Mouse (Mus musculus): ENCODE measurements at regions not wholly inside any gene's neighbourhood (a gene's known extent, or its start where the extent isn't known, plus 50 kb on each side); places are given as distances from the start of the nearest gene placed in this dataset.

DNA sequence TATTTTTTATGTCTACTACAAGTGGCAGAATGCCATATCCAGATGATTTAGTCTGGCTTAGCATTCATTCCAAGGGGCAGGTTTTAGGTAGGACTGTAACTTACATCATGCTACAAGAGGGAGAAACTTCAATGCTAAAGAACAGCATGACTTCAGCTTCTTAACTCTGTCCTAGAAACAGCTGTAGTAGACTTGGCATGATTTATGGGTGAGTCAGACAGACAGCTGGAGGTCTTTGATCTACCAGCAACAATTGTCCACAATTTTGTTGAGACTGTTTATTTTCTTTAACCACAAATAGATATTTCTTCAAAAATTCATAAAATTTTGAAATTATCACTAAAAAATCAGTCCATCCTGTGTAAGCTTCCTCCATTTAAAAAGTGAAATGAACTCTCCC lies 781.7 kb upstream of the Man1a start:
- TF ChIP-seq ZNF384 (IDR thresholded peaks at IDR 0.05; ENCODE audit: low read depth, low read length): no peak
- no peak for TF ChIP-seq CHD2 (IDR thresholded peaks at IDR 0.05; ENCODE audit: low read depth, low read length)
- no peak for TF ChIP-seq ZC3H11A (IDR thresholded peaks at IDR 0.05; ENCODE audit: borderline replicate concordance, low read depth, low read length)
- no peak for TF ChIP-seq HCFC1 (IDR thresholded peaks at IDR 0.05; ENCODE audit: borderline replicate concordance, insufficient read depth, low read length)
- TF ChIP-seq MAFK (IDR thresholded peaks at IDR 0.05; ENCODE audit: insufficient read depth, low read depth, low read length): no peak
- H3K36me3 ChIP-seq (ENCODE audit: control insufficient read depth, insufficient read depth, low read length, poor library complexity, severe bottlenecking): no peaks in the 10 kb centered on the region
- no peaks in the 10 kb centered on the region for H3K9me3 ChIP-seq (ENCODE audit: control insufficient read depth, insufficient read depth, low read depth, low read length)
- H3K27ac ChIP-seq (ENCODE audit: insufficient read depth, low read depth, low read length, poor library complexity, severe bottlenecking): no peak overlapping the region
- in situ Hi-C loops (cut with MboI; ENCODE audit: low sequenced_read_pairs in 2 of 2, unreplicated experiment in 2 of 2): no loop called here
- DNase-seq (ENCODE audit: low read depth, low spot score): no peak
- no peaks in the 10 kb centered on the region for H3K4me1 ChIP-seq (ENCODE audit: control insufficient read depth in 2 of 2, insufficient read depth in 2 of 2, low read length in 2 of 2, poor library complexity in 1 of 2)
- H3K4me3 ChIP-seq (ENCODE audit: insufficient read depth in 1 of 2, low read depth in 1 of 2, low read length in 2 of 2, poor library complexity in 1 of 2, severe bottlenecking in 1 of 2): no peak overlapping the region
- H3K9ac ChIP-seq (ENCODE audit: insufficient read depth, low read depth, low read length, poor library complexity, severe bottlenecking): no peak overlapping the region

DNA sequence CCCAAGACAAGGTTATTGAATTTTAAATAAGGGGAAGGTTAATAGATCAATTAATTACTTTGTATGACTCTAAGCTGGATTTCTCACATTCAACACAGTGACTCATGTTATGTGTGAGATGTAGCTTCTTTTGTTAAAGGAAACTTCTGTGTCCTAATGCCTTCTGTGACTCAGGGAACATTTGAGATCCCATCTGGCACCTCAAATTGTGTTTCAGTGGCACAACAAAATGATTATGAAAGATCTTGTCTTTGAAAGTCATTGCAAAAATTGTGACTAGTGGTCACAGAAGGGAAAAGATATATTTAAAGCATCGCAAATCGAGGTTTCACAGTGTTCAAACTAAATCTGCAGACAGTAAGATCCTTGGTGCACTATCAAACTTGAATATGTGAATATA lies 765.2 kb upstream of the Man1a start:
- TF ChIP-seq CHD2 (IDR thresholded peaks at IDR 0.05; ENCODE audit: low read depth, low read length): no peak
- in situ Hi-C loops (cut with MboI; ENCODE audit: low sequenced_read_pairs in 2 of 2, unreplicated experiment in 2 of 2): no loop called here
- H3K27ac ChIP-seq (ENCODE audit: insufficient read depth, low read depth, low read length, poor library complexity, severe bottlenecking): no peak overlapping the region
- H3K9me3 ChIP-seq (ENCODE audit: control insufficient read depth, insufficient read depth, low read depth, low read length): no peaks in the 10 kb centered on the region
- DNase-seq (ENCODE audit: low read depth, low spot score): no peak
- H3K4me3 ChIP-seq (ENCODE audit: insufficient read depth in 1 of 2, low read depth in 1 of 2, low read length in 2 of 2, poor library complexity in 1 of 2, severe bottlenecking in 1 of 2): no peak overlapping the region
- H3K36me3 ChIP-seq (ENCODE audit: control insufficient read depth, insufficient read depth, low read length, poor library complexity, severe bottlenecking): no peaks in the 10 kb centered on the region
- H3K4me1 ChIP-seq (ENCODE audit: control insufficient read depth in 2 of 2, insufficient read depth in 2 of 2, low read length in 2 of 2, poor library complexity in 1 of 2): no peaks in the 10 kb centered on the region
- H3K9ac ChIP-seq (ENCODE audit: insufficient read depth, low read depth, low read length, poor library complexity, severe bottlenecking): no peak overlapping the region

GRCm38 (mm10) chr10:54839008-54839407 lies 762.6 kb upstream of the Man1a start:
- H3K4me1 ChIP-seq (ENCODE audit: control insufficient read depth in 2 of 2, insufficient read depth in 2 of 2, low read length in 2 of 2, poor library complexity in 1 of 2): no peaks in the 10 kb centered on the region
- H3K36me3 ChIP-seq (ENCODE audit: control insufficient read depth, insufficient read depth, low read length, poor library complexity, severe bottlenecking): no peaks in the 10 kb centered on the region
- no peak for DNase-seq (ENCODE audit: low read depth, low spot score)
- H3K9ac ChIP-seq (ENCODE audit: insufficient read depth, low read depth, low read length, poor library complexity, severe bottlenecking): no peak overlapping the region
- no peak overlapping the region for H3K27ac ChIP-seq (ENCODE audit: insufficient read depth, low read depth, low read length, poor library complexity, severe bottlenecking)
- in situ Hi-C loops (cut with MboI; ENCODE audit: low sequenced_read_pairs in 2 of 2, unreplicated experiment in 2 of 2): no loop called here
- TF ChIP-seq MAFK (IDR thresholded peaks at IDR 0.05; ENCODE audit: insufficient read depth, low read depth, low read length) (no peak), HCFC1 (IDR thresholded peaks at IDR 0.05; ENCODE audit: borderline replicate concordance, insufficient read depth, low read length) (no peak), CHD2 (IDR thresholded peaks at IDR 0.05; ENCODE audit: low read depth, low read length) (no peak), ZNF384 (IDR thresholded peaks at IDR 0.05; ENCODE audit: low read depth, low read length) (no peak), ZC3H11A (IDR thresholded peaks at IDR 0.05; ENCODE audit: borderline replicate concordance, low read depth, low read length) (no peak)
- H3K9me3 ChIP-seq (ENCODE audit: control insufficient read depth, insufficient read depth, low read depth, low read length): no peaks in the 10 kb centered on the region
- no peak overlapping the region for H3K4me3 ChIP-seq (ENCODE audit: insufficient read depth in 1 of 2, low read depth in 1 of 2, low read length in 2 of 2, poor library complexity in 1 of 2, severe bottlenecking in 1 of 2)

DNA sequence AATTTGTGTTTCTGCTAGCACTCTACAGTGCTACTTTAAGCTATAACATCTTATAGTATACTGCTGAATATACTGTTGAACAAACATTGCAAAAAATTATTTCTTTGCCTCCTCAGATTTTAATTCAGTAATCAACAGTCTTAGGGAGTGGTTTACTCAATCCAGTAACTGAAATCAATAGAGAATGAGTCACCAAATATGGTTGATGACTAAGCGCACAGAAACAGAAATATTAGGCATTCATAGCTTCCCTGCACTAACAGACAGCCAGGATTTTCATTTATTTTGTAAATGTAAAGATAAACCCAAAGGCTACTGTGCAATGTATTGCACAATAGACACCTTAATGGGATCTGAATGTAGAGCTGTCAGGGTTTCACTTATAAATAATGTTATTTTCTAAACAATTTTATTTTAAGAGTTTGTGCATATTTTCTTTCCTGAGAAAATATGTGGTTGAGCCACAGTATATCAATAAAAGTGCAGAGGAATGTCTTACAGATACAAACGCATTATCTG lies 738.3 kb upstream of the Man1a start:
- H3K4me1 ChIP-seq (ENCODE audit: control insufficient read depth in 2 of 2, insufficient read depth in 2 of 2, low read length in 2 of 2, poor library complexity in 1 of 2): no peaks in the 10 kb centered on the region
- H3K9me3 ChIP-seq (ENCODE audit: control insufficient read depth, insufficient read depth, low read depth, low read length): no peaks in the 10 kb centered on the region
- H3K4me3 ChIP-seq (ENCODE audit: insufficient read depth in 1 of 2, low read depth in 1 of 2, low read length in 2 of 2, poor library complexity in 1 of 2, severe bottlenecking in 1 of 2): no peak overlapping the region
- H3K9ac ChIP-seq (ENCODE audit: insufficient read depth, low read depth, low read length, poor library complexity, severe bottlenecking): no peak overlapping the region
- no peak for DNase-seq (ENCODE audit: low read depth, low spot score)
- in situ Hi-C loops (cut with MboI; ENCODE audit: low sequenced_read_pairs in 2 of 2, unreplicated experiment in 2 of 2): no loop called here
- H3K27ac ChIP-seq (ENCODE audit: insufficient read depth, low read depth, low read length, poor library complexity, severe bottlenecking): no peak overlapping the region
- no peaks in the 10 kb centered on the region for H3K36me3 ChIP-seq (ENCODE audit: control insufficient read depth, insufficient read depth, low read length, poor library complexity, severe bottlenecking)
- TF ChIP-seq ZNF384 (IDR thresholded peaks at IDR 0.05; ENCODE audit: low read depth, low read length) (no peak), CHD2 (IDR thresholded peaks at IDR 0.05; ENCODE audit: low read depth, low read length) (no peak), HCFC1 (IDR thresholded peaks at IDR 0.05; ENCODE audit: borderline replicate concordance, insufficient read depth, low read length) (no peak), ZC3H11A (IDR thresholded peaks at IDR 0.05; ENCODE audit: borderline replicate concordance, low read depth, low read length) (no peak), MAFK (IDR thresholded peaks at IDR 0.05; ENCODE audit: insufficient read depth, low read depth, low read length) (no peak)

DNA sequence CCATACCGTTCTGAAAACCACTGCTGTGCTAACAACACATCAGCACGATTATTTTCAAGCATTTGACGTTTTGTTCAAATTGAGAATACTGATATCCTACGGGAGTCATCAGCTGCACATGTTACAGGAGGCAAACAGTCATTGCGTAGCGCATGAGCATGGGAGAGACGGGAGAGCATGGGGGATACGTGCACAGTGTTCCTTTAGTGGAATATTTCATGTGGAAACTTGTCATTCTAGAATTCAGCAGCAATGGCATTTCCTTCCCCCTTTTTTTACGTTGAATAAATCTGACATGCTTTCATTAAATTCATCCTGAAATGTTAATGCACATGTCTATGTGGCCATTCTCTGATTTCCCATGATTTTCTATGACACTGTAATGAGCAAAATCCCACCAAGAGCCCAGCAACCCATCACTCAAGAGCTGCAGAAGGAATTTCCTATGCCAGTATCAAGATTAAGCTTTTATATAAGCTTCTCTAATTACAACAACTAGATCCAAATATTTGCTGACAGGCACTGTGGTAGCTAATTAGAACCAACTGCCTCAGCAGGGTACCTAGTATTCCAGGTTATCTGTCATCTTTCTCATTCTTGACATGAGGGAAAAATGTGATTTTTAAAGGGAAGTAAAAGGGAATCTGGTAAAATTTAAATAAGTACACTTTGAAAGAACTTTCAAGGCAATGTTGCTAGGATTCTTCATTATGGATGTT lies 723.2 kb upstream of the Man1a start:
- TF ChIP-seq HCFC1 (IDR thresholded peaks at IDR 0.05; ENCODE audit: borderline replicate concordance, insufficient read depth, low read length) (no peak), ZNF384 (IDR thresholded peaks at IDR 0.05; ENCODE audit: low read depth, low read length) (no peak), MAFK (IDR thresholded peaks at IDR 0.05; ENCODE audit: insufficient read depth, low read depth, low read length) (no peak), ZC3H11A (IDR thresholded peaks at IDR 0.05; ENCODE audit: borderline replicate concordance, low read depth, low read length) (no peak), CHD2 (IDR thresholded peaks at IDR 0.05; ENCODE audit: low read depth, low read length) (no peak)
- no peak for DNase-seq (ENCODE audit: low read depth, low spot score)
- H3K4me1 ChIP-seq (ENCODE audit: control insufficient read depth in 2 of 2, insufficient read depth in 2 of 2, low read length in 2 of 2, poor library complexity in 1 of 2): no peaks in the 10 kb centered on the region
- no peak overlapping the region for H3K9ac ChIP-seq (ENCODE audit: insufficient read depth, low read depth, low read length, poor library complexity, severe bottlenecking)
- no peak overlapping the region for H3K27ac ChIP-seq (ENCODE audit: insufficient read depth, low read depth, low read length, poor library complexity, severe bottlenecking)
- H3K36me3 ChIP-seq (ENCODE audit: control insufficient read depth, insufficient read depth, low read length, poor library complexity, severe bottlenecking): no peaks in the 10 kb centered on the region
- in situ Hi-C loops (cut with MboI; ENCODE audit: low sequenced_read_pairs in 2 of 2, unreplicated experiment in 2 of 2): no loop called here
- no peaks in the 10 kb centered on the region for H3K9me3 ChIP-seq (ENCODE audit: control insufficient read depth, insufficient read depth, low read depth, low read length)
- H3K4me3 ChIP-seq (ENCODE audit: insufficient read depth in 1 of 2, low read depth in 1 of 2, low read length in 2 of 2, poor library complexity in 1 of 2, severe bottlenecking in 1 of 2): no peak overlapping the region

Measured in ES-E14 (cell line).